ENCODE assay signal across 8 mouse cellular contexts in the genomic region with DNA sequence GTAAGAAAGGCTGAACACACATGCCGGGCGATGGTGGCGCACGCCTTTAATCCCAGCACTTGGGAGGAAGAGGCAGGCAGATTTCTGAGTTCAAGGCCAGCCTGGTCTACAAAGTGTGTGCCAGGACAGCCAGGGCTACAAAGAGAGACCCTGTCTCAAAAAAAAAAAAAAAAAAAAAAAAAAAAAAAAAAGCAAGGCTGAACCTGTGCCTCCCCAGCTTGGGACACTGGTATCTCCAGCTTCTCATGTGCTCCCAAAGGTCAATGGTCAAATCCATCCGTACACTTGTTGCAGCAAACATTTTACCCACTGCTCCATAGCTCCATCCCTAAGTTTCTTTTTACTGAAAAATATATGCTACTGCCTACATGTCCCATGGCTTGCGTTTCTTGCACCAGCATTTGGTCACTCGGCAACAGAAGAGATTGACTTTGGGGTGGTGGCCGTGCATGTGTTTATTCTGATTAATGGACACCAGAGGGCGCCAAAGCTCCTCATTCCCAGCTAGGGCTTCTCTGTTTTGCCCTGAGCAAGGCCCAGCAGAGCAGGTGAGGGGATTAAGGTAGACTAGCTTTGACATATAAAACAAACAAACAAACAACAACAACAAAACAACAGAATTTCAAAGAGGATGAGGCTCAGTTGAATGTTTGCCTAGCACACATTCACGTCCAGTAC. TPM values are rescaled to one million over a fixed set of nuclear protein-coding genes. Genes with fewer than 3 reads are reported as not detected.
DNase-seq lines count a peak whose midpoint lies in the region; ATAC-seq lines count a peak whose summit lies in the region.

No protein-coding gene starts in this region.

- H3K9ac ChIP-seq in forebrain, embryonic 16.5 days (replicated peaks; ENCODE audit: low read depth, low read length) = no peak overlapping the region
- H3K9ac ChIP-seq in hindbrain, embryonic 16.5 days (ENCODE audit: low read depth, low read length) = no peak overlapping the region

- peak; percentile 96 for DNase-seq in heart, adult 11 months
- DNase-seq in heart, postnatal 25 days (ENCODE audit: low spot score) = no peak
- DNase-seq in layer of hippocampus, postnatal 36 days = peak; percentile 53 to 62
- peak; percentile 50 for DNase-seq in right cerebral cortex, postnatal 14 days

- no peaks in the 10 kb centered on the region for H3K9me3 ChIP-seq in forebrain, embryonic 16.5 days (ENCODE audit: control insufficient read depth, low read length)
- no peaks in the 10 kb centered on the region for H3K9me3 ChIP-seq in hindbrain, embryonic 16.5 days (ENCODE audit: control insufficient read depth, low read length)

- intact Hi-C loops in heart, postnatal 25 days (cut with DNase I) = loop anchor here (1.0 to 10.0 kb wide), 5 partner anchors 29 to 269 kb away; no protein-coding TSS in a partner anchor

- WGBS in forebrain, embryonic 16.5 days = 48% methylated on average over 10 of the region's 10 CpGs
- 51% methylated on average over 10 of the region's 10 CpGs for WGBS in hindbrain, embryonic 16.5 days

- 0 out of 2 replicates have a peak, but pooled peaks cover 2% of the 10 kb centered on the region for H3K4me1 ChIP-seq in forebrain, embryonic 16.5 days (replicated peaks; ENCODE audit: control insufficient read depth, insufficient read depth, low read length)
- H3K4me1 ChIP-seq in hindbrain, embryonic 16.5 days (ENCODE audit: control insufficient read depth, insufficient read depth, low read depth, low read length) = no peaks in the 10 kb centered on the region

- H3K36me3 ChIP-seq in forebrain, embryonic 16.5 days (ENCODE audit: control insufficient read depth, insufficient read depth) = no peaks in the 10 kb centered on the region
- peaks cover 2% of the 10 kb centered on the region; the same call in 1 of the 2 replicates for H3K36me3 ChIP-seq in hindbrain, embryonic 16.5 days (ENCODE audit: control insufficient read depth, insufficient read depth, low read length)

- peak; percentile 72; the same call in 1 of the 2 replicates for ATAC-seq in cerebellum, adult (ENCODE audit: insufficient number of reproducible peaks, low FRiP score, low TSS enrichment)
- ATAC-seq in forebrain, embryonic 16.5 days = peak; percentile 80; the same call in 1 of the 2 replicates
- ATAC-seq in hindbrain, embryonic 16.5 days = peak; percentile 85
- peak; percentile 91 for ATAC-seq in megakaryocyte, adult 5-6 weeks (ENCODE audit: poor library complexity, severe bottlenecking)

- H3K27ac ChIP-seq in forebrain, embryonic 16.5 days (ENCODE audit: low read length) = no peak overlapping the region
- no peak overlapping the region for H3K27ac ChIP-seq in hindbrain, embryonic 16.5 days (ENCODE audit: low read depth, low read length)

- no peaks in the 10 kb centered on the region for H3K27me3 ChIP-seq in forebrain, embryonic 16.5 days (replicated peaks; ENCODE audit: control insufficient read depth, insufficient read depth, low read length)
- no peaks in the 10 kb centered on the region for H3K27me3 ChIP-seq in hindbrain, embryonic 16.5 days (replicated peaks; ENCODE audit: control insufficient read depth, insufficient read depth, low read length)

- no peak overlapping the region for H3K4me2 ChIP-seq in forebrain, embryonic 16.5 days (ENCODE audit: low read length)
- no peak overlapping the region for H3K4me2 ChIP-seq in hindbrain, embryonic 16.5 days (ENCODE audit: low read length)

- no peak overlapping the region for H3K4me3 ChIP-seq in forebrain, embryonic 16.5 days (replicated peaks; ENCODE audit: low read length)
- no peak overlapping the region for H3K4me3 ChIP-seq in hindbrain, embryonic 16.5 days (ENCODE audit: low read length)

RNA-seq across cellular contexts. Expression of a gene that starts 9.2 kb away (rescaled TPM):
- total RNA-seq in heart, postnatal 25 days (2021) = 1 to 10 TPM; 6.9 to 7.1 TPM
- polyA plus RNA-seq in forebrain, embryonic 16.5 days (2015; fragmentation: Nextera tagmentation; extraction: Ambion mirVana) = 22.7 and 24.8 TPM in 2 replicates
- 25.6 and 26.1 TPM in 2 replicates for polyA plus RNA-seq in hindbrain, embryonic 16.5 days (2015; fragmentation: Nextera tagmentation; extraction: Ambion mirVana)
- 10 to 100 TPM; 17.8 to 18.4 TPM for total RNA-seq in layer of hippocampus, postnatal 36 days (2021)
- 5.2 and 5.4 TPM in 2 replicates for total RNA-seq in megakaryocyte, adult 5-6 weeks (2015)
- 5.9 and 8.7 TPM in 2 replicates for total RNA-seq in megakaryocyte, adult 5-6 weeks (2017)

RNA-seq across cellular contexts. Expression of a gene that starts 9.3 kb away (rescaled TPM):
- total RNA-seq in heart, postnatal 25 days (2021) = 10 to 100 TPM; 52.2 to 55.9 TPM
- 58.2 and 58.4 TPM in 2 replicates for polyA plus RNA-seq in forebrain, embryonic 16.5 days (2015; fragmentation: Nextera tagmentation; extraction: Ambion mirVana)
- 51.8 and 53.4 TPM in 2 replicates for polyA plus RNA-seq in hindbrain, embryonic 16.5 days (2015; fragmentation: Nextera tagmentation; extraction: Ambion mirVana)
- 10 to 100 TPM; 58.9 to 59.4 TPM for total RNA-seq in layer of hippocampus, postnatal 36 days (2021)
- total RNA-seq in megakaryocyte, adult 5-6 weeks (2015) = 20.5 and 22.2 TPM in 2 replicates
- total RNA-seq in megakaryocyte, adult 5-6 weeks (2017) = 21.3 and 22.3 TPM in 2 replicates

RNA-seq across cellular contexts. Expression of a gene that starts 14.1 kb away (rescaled TPM):
- 10 to 100 TPM; 46.4 to 48.1 TPM for total RNA-seq in heart, postnatal 25 days (2021)
- polyA plus RNA-seq in forebrain, embryonic 16.5 days (2015; fragmentation: Nextera tagmentation; extraction: Ambion mirVana) = 162 and 165 TPM in 2 replicates
- 109 and 130 TPM in 2 replicates for polyA plus RNA-seq in hindbrain, embryonic 16.5 days (2015; fragmentation: Nextera tagmentation; extraction: Ambion mirVana)
- 100 to 1,000 TPM; 115 to 116 TPM for total RNA-seq in layer of hippocampus, postnatal 36 days (2021)
- total RNA-seq in megakaryocyte, adult 5-6 weeks (2015) = 41.7 and 43.5 TPM in 2 replicates
- 46.0 and 56.5 TPM in 2 replicates for total RNA-seq in megakaryocyte, adult 5-6 weeks (2017)

RNA-seq across cellular contexts. Expression of a gene that starts 55.2 kb away (rescaled TPM):
- total RNA-seq in heart, postnatal 25 days (2021) = 10 to 100 TPM; 48.2 to 53.2 TPM
- polyA plus RNA-seq in forebrain, embryonic 16.5 days (2015; fragmentation: Nextera tagmentation; extraction: Ambion mirVana) = 26.5 and 27.8 TPM in 2 replicates
- 15.8 and 25.4 TPM in 2 replicates for polyA plus RNA-seq in hindbrain, embryonic 16.5 days (2015; fragmentation: Nextera tagmentation; extraction: Ambion mirVana)
- total RNA-seq in layer of hippocampus, postnatal 36 days (2021) = 10 to 100 TPM; 75.6 to 81.5 TPM
- total RNA-seq in megakaryocyte, adult 5-6 weeks (2015) = 19.1 and 26.3 TPM in 2 replicates
- total RNA-seq in megakaryocyte, adult 5-6 weeks (2017) = 8.5 and 14.1 TPM in 2 replicates
